Mouse (Mus musculus): ENCODE measurements at regions not wholly inside any gene's neighbourhood (a gene's known extent, or its start where the extent isn't known, plus 50 kb on each side); places are given as distances from the start of the nearest gene placed in this dataset.

DNA sequence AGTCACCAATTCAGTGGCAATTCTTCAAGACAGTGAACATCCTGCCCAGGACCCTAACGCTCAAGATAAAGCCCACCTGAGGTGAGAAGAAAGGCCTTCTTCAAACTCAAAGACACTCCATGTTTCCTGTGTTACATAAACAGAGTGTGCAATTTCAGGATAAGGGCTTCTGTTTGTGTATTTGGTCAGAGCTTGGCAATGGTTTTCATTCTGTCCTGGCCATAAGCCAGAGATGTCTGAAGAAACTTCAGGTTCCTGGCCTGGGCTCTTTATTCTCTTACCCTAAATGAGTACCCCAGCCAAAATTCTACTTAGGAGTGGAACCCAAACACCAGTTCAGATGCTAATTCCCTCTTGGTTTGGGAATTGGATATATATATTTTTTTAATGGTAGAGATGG is 308.7 kb downstream of the Cog6 start:
- DNase-seq (ENCODE audit: low read depth, low spot score), result no peak

DNA sequence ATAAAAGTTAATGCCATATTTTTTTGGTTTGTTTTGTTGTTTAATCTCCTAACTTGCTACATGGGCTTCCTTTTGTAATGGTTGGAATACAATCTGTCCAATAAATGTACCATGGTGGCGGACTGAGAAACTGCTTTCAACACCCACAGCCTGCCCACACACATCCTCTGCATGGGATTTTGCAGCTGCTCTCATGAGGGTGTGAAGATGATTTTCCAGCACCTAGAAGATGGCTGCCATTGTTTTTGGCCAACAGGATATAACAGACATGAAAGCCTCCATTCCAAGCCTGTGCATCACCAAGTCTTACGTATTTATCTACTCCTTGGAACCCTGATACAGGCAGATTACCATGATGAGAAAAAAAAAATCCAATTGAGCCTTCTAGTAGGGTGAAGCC is 310.4 kb downstream of the Cog6 start:
- no peak for DNase-seq (ENCODE audit: low read depth, low spot score)

DNA sequence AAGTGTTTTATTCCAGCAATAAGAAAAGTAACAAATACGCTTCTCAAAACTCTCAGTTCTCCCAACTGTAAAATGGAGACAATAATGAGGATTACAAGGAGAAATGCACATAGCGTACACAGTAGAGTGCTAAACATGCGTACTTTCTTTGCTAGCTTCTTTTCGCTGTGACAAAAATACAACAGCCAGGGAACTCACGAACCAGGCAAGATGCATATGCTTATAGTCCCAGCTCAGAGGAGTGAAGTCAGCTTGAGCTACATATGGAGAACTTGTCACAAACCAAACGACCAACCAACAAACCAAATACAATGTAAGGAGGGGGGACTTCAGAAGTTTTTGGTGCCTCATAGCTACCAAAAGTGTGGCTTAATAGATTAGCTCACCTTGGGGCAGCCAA is 313.3 kb downstream of the Cog6 start:
- no peak for DNase-seq (ENCODE audit: low read depth, low spot score)

DNA sequence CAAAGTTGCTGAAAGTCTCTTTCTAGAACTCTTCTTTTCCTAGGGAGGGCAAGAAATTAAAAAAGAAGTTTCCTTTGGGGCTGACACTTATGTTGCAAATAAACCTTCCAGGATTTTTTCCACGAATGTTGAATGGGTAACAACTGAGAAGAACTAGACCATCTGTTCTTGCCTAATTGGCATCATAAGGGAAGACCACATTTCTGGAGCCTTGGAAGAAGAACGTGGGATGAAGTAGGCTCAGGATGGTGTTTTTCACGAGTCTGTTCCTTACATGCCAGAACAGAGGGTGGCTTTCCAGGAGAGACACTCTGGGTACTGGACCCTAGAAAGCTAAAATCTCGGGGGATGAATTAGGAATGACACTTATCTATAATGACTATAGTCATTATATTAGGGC is 314.1 kb downstream of the Cog6 start:
- DNase-seq (ENCODE audit: low read depth, low spot score), result no peak

DNA sequence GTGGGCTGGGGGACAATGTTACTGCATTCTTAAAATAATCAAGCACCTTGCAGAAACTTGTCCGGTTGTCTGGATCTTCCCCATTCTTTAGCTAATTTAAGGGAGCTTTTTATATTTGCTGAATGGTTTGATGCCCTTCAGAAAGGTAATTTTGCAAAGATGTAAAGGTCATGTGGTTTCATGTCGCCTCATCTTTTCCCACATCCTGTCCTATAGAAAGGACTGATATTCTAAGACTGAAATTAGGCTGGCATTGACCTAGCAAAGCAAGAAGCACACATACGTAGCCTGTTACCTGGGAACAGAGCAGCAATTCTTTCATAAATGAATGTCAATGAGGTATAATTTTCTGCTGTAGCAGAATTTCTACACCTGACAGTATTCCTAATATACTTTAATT is 315.4 kb downstream of the Cog6 start:
- DNase-seq (ENCODE audit: low read depth, low spot score), result no peak

DNA sequence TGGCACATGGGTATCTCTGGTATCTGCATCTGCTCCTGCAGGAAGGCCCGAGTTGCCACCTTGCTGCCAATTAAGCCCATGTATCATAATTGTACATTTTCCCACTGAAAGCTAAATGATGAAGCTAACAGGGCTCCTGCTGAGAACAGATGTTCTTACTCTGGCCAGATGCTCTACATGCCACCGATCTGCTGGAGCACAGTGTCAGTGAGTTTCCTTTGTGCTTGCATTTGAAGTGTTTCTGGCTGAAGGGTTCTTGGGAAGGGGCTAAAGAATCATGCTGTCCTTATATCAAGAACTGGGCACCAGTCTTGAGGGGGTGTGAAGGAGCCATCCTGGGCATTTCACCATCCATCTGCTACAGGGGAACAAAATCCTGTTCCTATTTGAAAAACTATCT is 323.2 kb downstream of the Cog6 start:
- DNase-seq (ENCODE audit: low read depth, low spot score), result no peak

DNA sequence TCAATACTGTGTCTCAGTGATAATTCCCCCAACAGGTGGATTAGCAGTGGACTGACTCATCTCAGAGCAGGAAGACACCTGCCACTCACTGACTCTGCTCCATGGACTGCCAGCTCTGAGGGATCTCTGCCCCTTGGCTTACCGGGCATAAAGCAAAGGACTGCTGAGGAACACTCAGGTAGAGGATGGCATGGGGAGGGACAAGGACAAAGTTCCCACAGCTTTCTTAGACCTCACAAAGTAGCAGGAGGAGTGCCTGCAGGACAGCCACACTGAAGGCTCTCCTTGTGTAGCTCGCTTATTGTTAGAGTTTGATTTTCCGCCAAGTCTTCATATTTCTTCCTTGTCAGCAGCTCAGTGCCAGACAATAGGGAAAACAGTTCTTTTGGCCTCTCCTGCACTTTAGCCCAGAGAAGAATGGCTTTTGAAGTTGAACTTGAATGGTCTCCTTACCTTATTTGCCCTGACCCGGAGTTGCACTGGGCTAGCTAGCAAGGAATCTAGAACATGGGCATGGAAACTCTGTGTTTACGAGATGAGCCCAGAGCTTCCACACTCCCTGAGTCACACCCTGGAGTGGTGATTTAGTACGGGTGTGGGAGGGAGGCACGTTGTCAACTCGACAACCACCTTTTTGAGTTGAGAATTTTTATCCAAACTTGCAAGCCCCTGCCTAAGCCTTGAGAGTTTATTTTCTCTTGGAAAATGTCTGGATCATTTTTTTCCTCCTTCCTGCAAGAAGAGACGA is 331.4 kb downstream of the Cog6 start:
- DNase-seq (ENCODE audit: low read depth, low spot score), result no peak

DNA sequence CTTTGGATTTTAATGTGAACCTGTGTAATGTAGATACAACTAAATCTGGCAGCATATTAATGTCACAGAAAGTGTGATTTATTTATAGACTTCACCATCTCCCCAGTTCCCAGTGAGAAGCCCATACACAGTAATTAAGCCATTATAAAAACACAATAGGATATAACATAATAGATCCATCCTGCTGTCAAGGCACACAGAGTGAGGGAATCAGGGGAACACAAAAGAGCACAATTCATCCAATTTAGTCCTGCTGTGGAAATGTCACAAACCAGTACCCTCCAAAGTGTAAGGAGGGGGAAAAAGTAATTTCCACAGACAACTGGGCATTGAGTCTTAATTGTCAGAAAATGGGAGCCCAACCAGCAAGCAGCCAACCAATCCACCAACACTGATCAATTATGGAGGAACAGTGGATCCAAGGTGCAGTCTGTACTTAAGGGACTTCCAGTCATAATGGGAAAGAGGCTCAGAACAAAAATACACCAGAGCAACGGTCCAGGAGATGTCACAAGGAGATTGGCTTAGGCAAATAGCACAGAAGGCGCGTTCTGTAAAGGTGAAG is 336.1 kb downstream of the Cog6 start:
- DNase-seq (ENCODE audit: low read depth, low spot score), result no peak

DNA sequence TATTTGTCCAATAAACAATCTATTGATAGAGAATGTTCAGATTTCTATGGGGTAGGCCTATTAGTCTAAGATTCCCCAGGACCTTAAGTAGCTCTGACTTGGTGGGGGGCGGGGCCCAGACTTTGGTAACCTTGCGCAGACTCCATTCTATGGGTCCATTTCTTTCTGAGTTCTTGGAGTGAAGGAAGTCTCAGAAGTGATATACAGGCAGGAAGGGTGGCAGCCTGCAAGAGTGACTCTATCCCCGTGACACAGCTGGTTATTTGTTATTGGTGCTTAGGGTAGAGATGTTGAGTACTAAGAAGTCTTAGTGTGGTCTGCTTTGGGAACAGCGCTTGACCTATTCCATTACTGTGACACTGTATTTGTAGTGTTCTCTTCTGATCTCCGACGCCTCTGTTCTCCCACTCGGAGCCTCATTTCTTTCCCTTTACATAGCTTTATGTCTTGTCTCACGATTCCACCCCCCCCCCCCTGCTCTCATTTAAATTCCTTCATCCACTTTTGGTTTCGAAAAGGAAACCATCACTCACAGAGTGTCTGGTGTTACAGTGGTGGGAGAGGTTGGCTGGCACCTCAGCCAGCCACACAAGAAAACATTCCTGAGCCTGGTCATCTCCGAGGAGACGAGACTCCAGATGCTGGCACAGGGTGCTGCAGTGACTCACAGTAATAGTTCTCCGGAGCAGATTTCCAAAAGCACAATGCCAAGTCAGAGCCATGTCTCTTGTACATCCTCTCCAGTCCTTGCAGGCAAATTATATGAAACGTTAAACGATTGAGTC is 340.0 kb downstream of the Cog6 start:
- no peak for DNase-seq (ENCODE audit: low read depth, low spot score)

DNA sequence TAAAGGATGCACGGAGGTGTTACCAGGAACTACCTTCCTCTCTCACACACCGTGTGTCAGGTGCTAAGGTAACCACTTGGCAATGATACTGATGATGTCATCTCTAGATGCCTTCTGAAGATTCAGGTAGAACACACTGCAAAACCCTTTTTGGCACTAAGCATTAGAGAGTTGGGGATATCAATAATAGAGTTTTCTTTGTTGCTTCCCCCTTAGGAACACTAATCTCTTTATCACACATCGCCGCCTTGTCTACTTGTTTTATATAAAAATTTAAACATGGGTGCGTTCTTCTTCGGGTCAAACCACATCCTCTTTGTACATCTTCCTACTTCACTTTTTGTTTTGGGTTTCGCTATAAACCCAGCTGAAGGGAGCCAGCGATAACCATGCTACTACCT is 346.4 kb downstream of the Cog6 start:
- DNase-seq (ENCODE audit: low read depth, low spot score), result no peak

DNA sequence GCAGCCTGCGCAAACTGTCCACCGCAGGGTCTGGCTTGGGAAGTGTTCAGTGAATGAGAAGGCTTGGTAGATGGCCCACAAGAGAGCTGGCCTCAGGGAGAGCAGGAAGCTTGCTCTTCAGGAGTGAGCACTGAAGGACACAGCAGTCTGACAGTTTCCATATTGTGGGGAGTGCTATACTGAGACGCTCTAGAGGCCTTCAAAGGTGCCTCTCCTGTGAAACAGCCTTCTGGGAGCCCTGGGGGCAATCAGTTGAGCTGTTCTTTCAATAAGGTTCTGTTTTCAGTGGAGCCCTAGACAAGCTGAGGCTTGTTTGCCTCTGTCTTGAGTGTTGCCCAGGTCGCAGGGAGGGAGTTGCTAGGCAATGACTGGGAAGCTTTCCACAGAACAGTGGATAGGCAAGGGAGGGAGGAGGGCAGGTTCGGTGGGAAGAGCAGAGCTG is 353.9 kb downstream of the Cog6 start:
- no peak for DNase-seq (ENCODE audit: low read depth, low spot score)

DNA sequence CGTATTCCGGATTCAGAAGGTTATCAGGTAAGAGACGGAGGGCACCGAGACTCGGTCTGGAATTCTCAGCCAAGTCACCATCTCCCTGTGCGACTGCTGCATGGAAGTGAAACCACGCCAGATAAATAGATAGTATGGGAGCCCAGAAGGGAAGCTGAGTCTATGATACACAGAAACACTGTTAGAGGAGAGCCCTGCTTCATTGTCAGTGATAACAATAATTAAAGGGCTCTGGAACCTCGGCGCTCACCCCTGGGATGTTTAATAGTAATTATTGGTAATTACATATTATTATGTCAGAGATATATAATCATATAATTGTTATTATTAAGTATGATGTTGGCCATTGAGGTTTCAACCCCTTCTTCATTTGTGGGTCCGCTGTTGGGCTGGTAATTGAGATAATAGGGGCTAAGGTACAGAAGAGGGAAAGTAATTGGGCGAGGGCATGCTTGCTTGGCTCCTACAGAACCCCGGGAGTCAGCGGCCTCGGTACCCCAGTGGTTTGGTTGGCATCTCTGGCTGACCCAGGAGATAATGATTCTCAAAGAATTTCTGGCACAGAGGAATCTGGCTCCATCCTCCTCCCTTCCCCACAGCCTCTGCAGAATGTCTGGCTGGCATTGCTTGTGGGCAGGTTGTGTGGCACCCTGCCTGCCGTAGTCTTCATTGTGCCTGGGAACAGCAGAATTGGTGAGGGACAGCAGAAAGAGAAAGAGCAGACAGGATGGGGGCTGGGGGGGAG is 354.7 kb downstream of the Cog6 start:
- DNase-seq (ENCODE audit: low read depth, low spot score), result no peak

DNA sequence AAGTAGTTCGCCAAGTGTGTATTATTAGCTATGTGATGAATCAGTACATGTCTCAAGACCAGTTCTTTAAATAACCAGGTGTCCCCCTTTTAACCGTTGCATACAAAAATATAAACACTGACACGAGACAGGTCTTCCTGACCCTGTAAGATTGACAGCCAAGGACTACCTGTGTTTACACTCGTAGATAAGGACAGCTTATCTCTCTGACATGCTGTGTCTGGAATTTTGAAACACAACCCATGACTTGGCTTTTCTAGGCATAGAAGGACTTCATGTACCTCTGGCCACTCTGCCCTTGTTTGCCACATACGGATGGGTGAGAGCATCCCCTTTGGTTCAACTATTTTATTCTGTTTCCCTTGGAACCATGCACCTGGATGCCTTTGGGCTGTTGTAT is 364.0 kb downstream of the Cog6 start:
- no peak for DNase-seq (ENCODE audit: low read depth, low spot score)

DNA sequence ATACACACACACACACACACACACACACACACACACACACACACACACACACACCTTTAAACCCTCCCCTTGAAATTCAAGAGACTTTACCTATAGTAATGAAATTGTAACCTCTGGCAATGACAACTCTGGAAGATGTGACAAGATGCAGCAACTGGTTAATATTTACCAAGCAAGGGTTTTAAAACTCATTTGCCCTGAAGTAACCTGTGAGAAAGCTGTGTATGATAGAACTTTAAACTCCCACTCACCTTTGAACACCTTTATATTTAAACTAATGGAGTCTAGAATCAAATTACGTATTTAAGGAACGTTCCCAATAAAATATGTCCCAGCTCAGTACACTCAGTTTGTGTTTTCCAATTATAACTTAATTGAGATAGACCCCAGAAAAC is 364.6 kb downstream of the Cog6 start:
- DNase-seq (ENCODE audit: low read depth, low spot score), result no peak

DNA sequence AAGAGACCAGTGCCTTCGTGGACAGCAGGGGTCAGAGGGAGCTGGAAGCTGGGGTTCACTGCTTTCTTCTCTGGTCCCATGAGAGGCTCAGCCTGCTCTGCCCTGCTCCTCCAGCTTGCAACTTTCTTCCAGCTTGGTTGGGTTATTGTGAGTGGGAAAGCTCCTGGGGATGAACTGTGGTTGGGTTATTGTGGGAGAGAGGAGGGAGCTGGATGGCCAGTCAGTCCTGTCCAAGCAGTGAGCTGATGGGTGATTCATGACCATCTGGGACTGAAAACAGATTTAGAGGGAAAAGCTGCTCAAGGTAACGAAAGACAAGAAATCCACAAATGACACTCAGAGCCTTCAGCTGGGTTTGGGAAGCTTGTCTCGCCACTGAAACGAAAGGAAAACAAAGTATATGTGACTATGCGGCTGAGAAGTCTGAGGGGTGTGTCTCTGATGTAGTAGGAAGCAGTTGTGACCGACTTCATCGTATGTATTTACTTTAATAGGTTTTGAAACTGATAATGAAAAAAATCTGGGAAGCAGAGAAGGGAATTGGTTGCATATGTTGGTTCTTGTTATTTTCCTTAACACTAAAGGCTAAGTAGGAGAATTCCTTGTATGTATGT is 365.1 kb downstream of the Cog6 start:
- no peak for DNase-seq (ENCODE audit: low read depth, low spot score)

DNA sequence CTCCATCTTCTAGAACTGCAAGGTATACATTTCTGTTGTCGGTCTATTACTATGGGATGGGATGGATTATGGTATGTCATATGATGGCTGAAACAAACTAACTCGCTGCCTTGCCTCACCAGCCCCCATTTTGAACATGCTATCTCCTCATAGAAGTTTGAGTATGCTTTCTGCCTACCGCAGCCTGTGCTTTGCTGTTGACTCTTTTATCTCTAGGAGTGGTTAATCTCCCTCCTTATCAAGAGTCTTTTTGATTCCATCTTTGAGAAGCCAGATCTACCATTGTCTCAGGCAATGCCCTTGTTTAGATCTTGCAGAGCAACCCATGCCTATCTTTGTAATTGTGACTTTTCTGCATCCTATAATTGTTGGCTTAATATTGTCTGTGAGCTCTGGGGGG is 367.0 kb downstream of the Cog6 start:
- no peak for DNase-seq (ENCODE audit: low read depth, low spot score)

DNA sequence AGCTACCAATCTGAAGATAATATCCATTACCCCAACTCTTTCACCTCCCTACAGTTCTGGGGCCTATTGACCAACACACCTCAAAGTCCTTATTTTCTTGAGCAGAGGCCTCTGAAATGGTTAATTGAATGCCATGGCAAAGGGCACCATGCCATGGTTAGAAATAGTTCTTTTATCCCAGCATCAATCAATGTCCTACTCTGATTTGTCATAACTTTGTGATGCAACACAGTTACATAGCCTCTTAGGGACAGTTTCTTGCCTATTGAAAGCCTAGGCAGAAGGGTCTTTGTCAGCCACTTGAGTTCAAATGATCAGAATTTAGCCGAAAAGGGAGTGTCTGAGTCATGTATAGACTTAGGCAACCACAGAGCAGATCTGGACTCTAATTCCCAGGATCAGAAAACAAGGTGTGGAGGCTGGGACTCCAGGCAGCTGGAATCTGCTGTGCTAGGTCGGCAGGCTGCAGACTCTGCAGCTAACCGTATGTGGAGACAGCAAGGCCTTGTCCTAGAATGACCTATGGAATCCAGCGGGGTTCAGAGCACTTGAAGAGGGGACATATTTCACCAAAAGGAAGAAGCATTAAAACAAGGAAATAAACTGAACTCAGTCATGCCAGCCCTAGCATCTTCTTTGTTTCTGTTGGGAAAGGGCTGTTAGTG is 368.1 kb downstream of the Cog6 start:
- DNase-seq (ENCODE audit: low read depth, low spot score), result no peak

DNA sequence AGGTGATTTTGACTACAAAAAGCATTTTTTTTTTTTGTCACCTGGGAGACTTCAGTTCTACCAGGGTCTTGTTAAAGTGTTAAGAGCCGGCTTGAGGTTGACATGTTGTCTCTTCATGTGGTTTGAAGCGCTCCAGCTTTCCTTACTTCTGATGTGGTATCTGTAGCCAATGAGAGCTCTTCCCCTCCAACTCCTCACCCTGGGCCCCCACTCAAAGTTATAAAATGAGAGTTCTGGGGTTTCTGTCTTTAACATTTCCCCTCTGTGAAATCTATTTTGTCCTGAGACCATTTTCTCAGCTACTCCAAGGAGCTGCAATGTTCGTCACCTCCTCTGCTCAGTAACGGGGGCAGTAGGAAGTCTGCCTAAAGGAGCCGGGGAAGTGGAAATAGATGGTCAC is 369.1 kb downstream of the Cog6 start:
- no peak for DNase-seq (ENCODE audit: low read depth, low spot score)

DNA sequence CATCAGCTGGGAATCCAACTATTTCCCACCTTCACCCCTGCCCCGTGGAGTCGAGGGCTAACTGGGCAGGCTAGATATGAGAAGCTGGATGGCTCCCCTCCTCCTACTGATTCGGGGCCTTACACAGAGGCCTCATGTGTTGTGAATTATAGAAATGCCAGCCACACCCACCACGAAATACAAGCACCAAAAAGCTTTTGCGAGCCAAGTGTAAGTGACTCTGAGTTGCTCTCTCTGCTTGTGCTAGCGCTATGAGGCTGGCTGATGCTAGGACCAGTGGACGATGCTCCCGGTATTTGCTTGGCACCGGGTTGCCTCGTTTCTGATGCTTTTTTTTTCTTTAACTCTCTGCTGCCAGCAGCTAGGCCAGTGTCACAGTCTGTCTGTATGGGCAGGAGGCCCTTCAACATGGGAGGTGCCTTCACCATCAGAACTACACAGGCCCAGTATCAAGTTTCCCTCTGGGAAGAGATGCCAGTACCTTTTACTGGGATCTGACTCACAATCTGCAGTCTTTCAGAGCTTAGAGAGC is 369.8 kb downstream of the Cog6 start:
- DNase-seq (ENCODE audit: low read depth, low spot score), result no peak

DNA sequence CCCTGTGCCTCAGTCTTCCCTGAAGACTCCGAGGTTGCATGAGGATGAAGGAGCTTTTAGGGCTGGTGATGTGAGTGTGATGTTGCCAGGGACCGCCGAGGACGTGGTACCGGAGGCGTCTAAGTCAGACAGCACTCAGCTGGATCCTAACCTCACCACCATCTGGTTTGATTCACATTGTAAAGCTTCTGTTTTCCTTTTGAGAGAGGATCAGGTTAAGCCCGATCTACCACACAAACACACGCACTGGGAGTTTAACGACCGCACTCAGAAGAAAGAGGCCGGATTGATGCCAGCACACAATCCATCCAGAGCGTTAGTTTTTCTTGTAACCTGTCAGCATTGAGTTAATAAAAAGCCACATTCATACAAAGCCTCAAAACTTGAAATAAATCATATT is 371.9 kb downstream of the Cog6 start:
- no peak for DNase-seq (ENCODE audit: low read depth, low spot score)

Measured in brain, embryonic 18.5 days (tissue).